In the genomic region with DNA sequence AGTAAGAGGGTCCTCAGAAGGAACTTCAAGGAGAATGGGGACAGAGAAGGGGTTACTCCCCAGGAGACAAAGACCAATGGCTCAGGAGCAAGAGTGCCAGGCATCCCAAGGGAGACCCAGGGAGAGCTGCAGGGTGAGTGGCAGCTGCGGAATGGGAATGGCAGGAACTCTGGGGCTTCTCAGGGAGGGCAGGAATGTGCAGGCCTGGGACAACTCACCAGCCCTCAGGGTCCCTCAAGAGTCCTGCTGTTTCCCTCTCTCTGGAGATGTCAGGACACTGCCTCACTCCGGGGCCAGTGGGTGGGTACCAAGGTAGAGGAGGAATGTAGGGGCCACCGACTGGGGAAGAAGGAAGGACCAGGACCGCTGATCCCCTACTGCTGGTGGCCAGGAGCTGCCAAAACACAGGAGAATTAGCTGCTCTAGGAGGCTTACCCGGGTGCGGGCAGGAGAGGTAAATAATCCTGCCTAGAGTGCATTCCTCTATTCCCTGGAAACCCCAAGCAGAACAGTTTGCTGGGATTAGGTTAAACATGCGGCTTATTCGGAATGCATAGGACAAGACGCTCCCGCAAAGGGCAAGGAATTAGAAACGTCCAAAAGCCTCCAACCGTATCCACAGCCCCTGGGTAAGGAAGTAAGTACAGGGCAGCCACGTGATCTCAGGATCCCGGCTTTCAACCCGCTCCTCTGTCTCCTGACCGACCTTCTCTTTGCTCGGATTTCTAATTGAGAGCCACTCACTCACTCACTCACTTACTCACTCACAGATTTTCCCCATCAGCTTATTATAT, we compare ENCODE assay signal across 9 mouse cellular contexts. TPM values are rescaled to one million over a fixed set of nuclear protein-coding genes. Genes with fewer than 3 reads are reported as not detected.
DNase-seq lines count a peak whose midpoint lies in the region; ATAC-seq and TF ChIP-seq lines count a peak whose summit lies in the region.
"Had no signal": no experiment of that assay in that cellular context is flagged by ENCODE, and none has a peak within 500 bp of the region (broad histone marks: within the 10 kb centered on the region; RNA-seq: fewer than 3 reads in every experiment).

No protein-coding gene starts in this region.

- WGBS in embryonic facial prominence, embryonic 10.5 days, result 3% methylated on average over 17 of the region's 17 CpGs
- 11% methylated on average over 17 of the region's 17 CpGs for WGBS in intestine, embryonic 16.5 days
- 27% methylated on average over 17 of the region's 17 CpGs for WGBS in liver, postnatal 0 days (ENCODE audit: insufficient replicate concordance)

- peak overlapping the region; percentile 34 for H3K4me2 ChIP-seq in intestine, embryonic 16.5 days (ENCODE audit: low read depth, low read length)
- H3K4me2 ChIP-seq in liver, postnatal 0 days (ENCODE audit: low read depth, low read length), result peak overlapping the region; percentile 26; the same call in 1 of the 2 replicates

- peak; percentile 67 for ATAC-seq in intestine, embryonic 16.5 days
- no peak for ATAC-seq in liver, postnatal 0 days

- TF ChIP-seq CTCF in liver, postnatal 0 days (IDR thresholded peaks at IDR 0.05; ENCODE audit: low read depth), result no peak

- no peaks in the 10 kb centered on the region for H3K36me3 ChIP-seq in embryonic facial prominence, embryonic 10.5 days (replicated peaks)
- no peaks in the 10 kb centered on the region for H3K36me3 ChIP-seq in intestine, embryonic 16.5 days (ENCODE audit: control insufficient read depth, insufficient read depth, low read length)
- no peaks in the 10 kb centered on the region for H3K36me3 ChIP-seq in liver, postnatal 0 days (replicated peaks; ENCODE audit: insufficient read depth, low read length)

- peak overlapping the region; percentile 43; the same call in 1 of the 2 replicates for H3K9ac ChIP-seq in intestine, embryonic 16.5 days (ENCODE audit: low read depth, low read length)
- H3K9ac ChIP-seq in liver, postnatal 0 days (replicated peaks), result 0 out of 2 replicates have a peak overlapping the region, but pooled peaks have one; percentile 7

- no peak for TF ChIP-seq EP300 in liver, postnatal 0 days (IDR thresholded peaks at IDR 0.05; ENCODE audit: low read depth)

- H3K27me3 ChIP-seq in embryonic facial prominence, embryonic 10.5 days (replicated peaks; ENCODE audit: low read depth, poor library complexity, severe bottlenecking), result peaks cover 16% of the 10 kb centered on the region
- no peaks in the 10 kb centered on the region for H3K27me3 ChIP-seq in intestine, embryonic 16.5 days (replicated peaks; ENCODE audit: control insufficient read depth, insufficient read depth, low read length)
- no peaks in the 10 kb centered on the region for H3K27me3 ChIP-seq in liver, postnatal 0 days (ENCODE audit: insufficient read depth, low read length)

- no peaks in the 10 kb centered on the region for H3K9me3 ChIP-seq in embryonic facial prominence, embryonic 10.5 days
- H3K9me3 ChIP-seq in intestine, embryonic 16.5 days (ENCODE audit: control insufficient read depth, low read length), result no peaks in the 10 kb centered on the region
- no peaks in the 10 kb centered on the region for H3K9me3 ChIP-seq in liver, postnatal 0 days (ENCODE audit: low read length)

- peaks cover 47% of the 10 kb centered on the region for H3K4me1 ChIP-seq in embryonic facial prominence, embryonic 10.5 days
- H3K4me1 ChIP-seq in intestine, embryonic 16.5 days (ENCODE audit: control insufficient read depth, insufficient read depth, low read length), result peaks cover 10% of the 10 kb centered on the region
- no peaks in the 10 kb centered on the region for H3K4me1 ChIP-seq in liver, postnatal 0 days (ENCODE audit: insufficient read depth)

- DNase-seq in ZHBTc4 (ENCODE audit: low read depth, low spot score), result peak; percentile 52
- peak; percentile 56 for DNase-seq in embryonic facial prominence, embryonic 10.5 days (ENCODE audit: low spot score)
- no peak for DNase-seq in liver, postnatal 0 days
- no peak for DNase-seq in thymus, postnatal 4 days
- DNase-seq in frontal cortex, postnatal 14 days (ENCODE audit: low spot score in 2 of 2), result no peak
- no peak for DNase-seq in thymus, postnatal 0 days (ENCODE audit: low spot score)
- DNase-seq in cerebellum, postnatal 14 days, result no peak
- DNase-seq: adrenal gland, postnatal 36 days had no signal

- peak overlapping the region; percentile 21 for H3K27ac ChIP-seq in embryonic facial prominence, embryonic 10.5 days (replicated peaks)
- H3K27ac ChIP-seq in intestine, embryonic 16.5 days (ENCODE audit: low read length), result no peak overlapping the region
- no peak overlapping the region for H3K27ac ChIP-seq in liver, postnatal 0 days (ENCODE audit: low read depth)

- H3K4me3 ChIP-seq in embryonic facial prominence, embryonic 10.5 days, result peak overlapping the region; percentile 36
- H3K4me3 ChIP-seq in intestine, embryonic 16.5 days (ENCODE audit: low read length), result peak overlapping the region; percentile 9; the same call in 1 of the 2 replicates
- H3K4me3 ChIP-seq in liver, postnatal 0 days (ENCODE audit: low read depth, low read length), result no peak overlapping the region

RNA-seq across cellular contexts. Expression of a gene that starts 32.0 kb away (rescaled TPM):
- polyA plus RNA-seq in embryonic facial prominence, embryonic 10.5 days (2016; fragmentation: Nextera tagmentation; extraction: Ambion mirVana), result 48.4 and 50.7 TPM in 2 replicates
- polyA plus RNA-seq in intestine, embryonic 16.5 days (2015; fragmentation: Nextera tagmentation; extraction: Ambion mirVana), result 6.5 and 7.6 TPM in 2 replicates
- 1.9 and 2.2 TPM in 2 replicates for polyA plus RNA-seq in liver, postnatal 0 days (2015; fragmentation: Nextera tagmentation; extraction: Ambion mirVana)
- 10.7 and 13.1 TPM in 2 replicates for polyA plus RNA-seq in thymus, postnatal 0 days (2015; fragmentation: Nextera tagmentation; extraction: Ambion mirVana)

Comparison
In these comparisons a context has a peak if more than half of its experiments do, and no peak if none do; other contexts are left out.
1. DNase-seq: peak in ZHBTc4 (single experiment) and embryonic facial prominence, embryonic 10.5 days (single experiment); none in liver, postnatal 0 days (single experiment), thymus, postnatal 4 days (single experiment), frontal cortex, postnatal 14 days (0 of 2), thymus, postnatal 0 days (single experiment) and cerebellum, postnatal 14 days (0 of 2).